23 mouse cellular contexts compared by ENCODE assay signal in genomic region chr14:96683943-96684342, GRCm38 (mm10).
DNase-seq lines count a peak whose midpoint lies in the region; ATAC-seq and TF ChIP-seq lines count a peak whose summit lies in the region.
"Had no signal": no experiment of that assay in that cellular context is flagged by ENCODE, and none has a peak within 500 bp of the region (broad histone marks: within the 10 kb centered on the region; RNA-seq: fewer than 3 reads in every experiment).

No protein-coding gene starts in this region.

- CTCF ChIA-PET in Patski (lab: Charles Lee): no interaction called here

- TF ChIP-seq CTCF in C2C12 (IDR thresholded peaks at IDR 0.05; ENCODE audit: control insufficient read depth, insufficient read depth, insufficient read length) (no peak), Patski (IDR thresholded peaks at IDR 0.05) (no peak)

- H3K4me3 ChIP-seq in C2C12 (ENCODE audit: insufficient read depth, poor library complexity, severe bottlenecking): no peak overlapping the region
- H3K4me3 ChIP-seq: gastrocnemius, adult 2 months; hindbrain, embryonic 12.5 days; hindbrain, embryonic 15.5 days had no signal

- peak; percentile 13 for DNase-seq in 3134 (ENCODE audit: extremely low read depth, insufficient read length, low spot score)
- peak; percentile 46 for DNase-seq in Patski (ENCODE audit: low read depth, low spot score)
- DNase-seq in left cerebral cortex, postnatal 10 days (ENCODE audit: extremely low spot score in 1 of 2, low spot score in 2 of 2): no peak
- DNase-seq in spleen, postnatal 4 days (ENCODE audit: low spot score in 2 of 2): no peak
- no peak for DNase-seq in kidney, postnatal 36 days
- DNase-seq: adrenal gland, adult 2 months; adrenal gland, postnatal 14 days; cerebellum, adult 11-12 months; cerebellum, adult 8-10 months; cerebellum, postnatal 10 days; cerebellum, postnatal 36 days; embryo, embryonic 11 days; forebrain, postnatal 0 days; gastrocnemius, adult 2 months; gastrocnemius, postnatal 14 days; heart, adult 11 months; kidney, adult 11 months had no signal

- intact Hi-C loops in left cerebral cortex, postnatal 10 days (cut with DNase I): no loop called here

- H3K27me3 ChIP-seq in C2C12 (ENCODE audit: control insufficient read depth, insufficient read depth, insufficient read length): no peaks in the 10 kb centered on the region
- no peaks in the 10 kb centered on the region for H3K27me3 ChIP-seq in Patski
- H3K27me3 ChIP-seq: CH12.LX; hindbrain, embryonic 12.5 days; hindbrain, embryonic 15.5 days had no signal

- no peaks in the 10 kb centered on the region for H3K36me3 ChIP-seq in C2C12 (ENCODE audit: control insufficient read depth, insufficient read depth)
- H3K36me3 ChIP-seq: G1E; hindbrain, embryonic 12.5 days; hindbrain, embryonic 15.5 days had no signal

- H3K79me2 ChIP-seq in C2C12 (ENCODE audit: control insufficient read depth, insufficient read depth): no peaks in the 10 kb centered on the region

- peak; percentile 92 for ATAC-seq in Patski
- ATAC-seq: forebrain, embryonic 14.5 days; forebrain, postnatal 0 days had no signal

- H3K79me3 ChIP-seq in C2C12 (ENCODE audit: low read depth): no peaks in the 10 kb centered on the region

- POLR2A ChIA-PET in Patski (lab: Charles Lee): no interaction called here

- H3ac ChIP-seq in C2C12 (ENCODE audit: control insufficient read depth, insufficient read length, low read depth): no peak overlapping the region

- in situ Hi-C loops in Patski (cut with MboI; ENCODE audit: low pct_unique_long_range_greater_than_20kb): no loop called here

TF ChIP-seq in C2C12, 6 proteins besides CTCF, POLR2A, EP300 and RAD21:
- TF ChIP-seq CEBPB (IDR thresholded peaks at IDR 0.05; ENCODE audit: low read depth) (peak; percentile 16), FOSL1 (IDR thresholded peaks at IDR 0.05; ENCODE audit: insufficient read depth, low read length, poor library complexity, severe bottlenecking) (peak; percentile 84), MYOG (IDR thresholded peaks at IDR 0.05; ENCODE audit: control insufficient read depth, extremely low read depth, insufficient read length) (no peak), USF1 (IDR thresholded peaks at IDR 0.05; ENCODE audit: low read depth) (peak; percentile 95)

Comparison
In these comparisons a context has a peak if more than half of its experiments do, and no peak if none do; other contexts are left out.
1. DNase-seq: peak in 3134 (single experiment) and Patski (single experiment); none in left cerebral cortex, postnatal 10 days (0 of 2), spleen, postnatal 4 days (0 of 2) and kidney, postnatal 36 days (0 of 2).